Mouse (Mus musculus) lung, postnatal 0 days (tissue): ENCODE measurements around the gene Dpt. TPM values are rescaled to one million over a fixed set of nuclear protein-coding genes. Genes with fewer than 3 reads are reported as not detected.
"Not testable (repeated sequence)": the region's sequence is repeated elsewhere in the genome, so short reads cannot be mapped to it uniquely, and the experiment has no call there.

Experiments used
- ATAC-seq: fragments of 200-750 bp; cut with Nextera tagmentation; 2 replicates; pipeline ENCODE4 v1.8.0; 2017; ENCODE audit warnings: moderate library complexity
- DNase-seq: peaks from one replicate; pipeline ENCODE4 v3.0.0-alpha.2; 2016; ENCODE audit warnings: low spot score
- H3K27ac ChIP-seq: fragments of 300-500 bp; sonication (generic); 2 replicates; pipeline ENCODE4 v1.5.1; 2014; ENCODE audit warnings: antibody characterized with exemption, mild to moderate bottlenecking, low read length, mixed read lengths
- H3K27me3 ChIP-seq: fragments of 300-500 bp; sonication (generic); replicated peaks from 2 replicates; pipeline ENCODE4 v1.6.1; 2014; ENCODE audit warnings: low read length, mixed read lengths; ENCODE audit not compliant: insufficient read depth
- H3K36me3 ChIP-seq: fragments of 300-500 bp; sonication (generic); 2 replicates; pipeline ENCODE4 v1.6.1; 2014; ENCODE audit warnings: low read length, mixed read lengths; ENCODE audit not compliant: insufficient read depth
- H3K4me1 ChIP-seq: fragments of 300-500 bp; sonication (generic); 2 replicates; pipeline ENCODE4 v1.6.1; 2014; ENCODE audit warnings: antibody characterized with exemption, low read depth, low read length, mixed read lengths; ENCODE audit not compliant: insufficient read depth
- H3K4me2 ChIP-seq: fragments of 300-500 bp; sonication (generic); replicated peaks from 2 replicates; pipeline ENCODE4 v1.6.1; 2014; ENCODE audit warnings: low read depth, mild to moderate bottlenecking, low read length, moderate library complexity, mixed read lengths
- H3K4me3 ChIP-seq: fragments of 300-500 bp; sonication (generic); 2 replicates; pipeline ENCODE4 v1.5.1; 2014; ENCODE audit warnings: low read depth, low read length
- H3K9ac ChIP-seq: fragments of 300-500 bp; sonication (generic); replicated peaks from 2 replicates; pipeline ENCODE4 v1.6.1; 2014; ENCODE audit warnings: low read depth, mild to moderate bottlenecking
- H3K9me3 ChIP-seq: fragments of 300-500 bp; sonication (generic); 2 replicates; pipeline ENCODE4 v1.6.1; 2016; ENCODE audit warnings: low read length, mixed read lengths
- CTCF ChIP-seq: IDR thresholded peaks from 2 replicates; pipeline ENCODE4 v1.5.1; 2016; ENCODE audit warnings: antibody characterized with exemption, mild to moderate bottlenecking
- EP300 ChIP-seq: IDR thresholded peaks from 2 replicates; pipeline ENCODE4 v1.6.1; 2016; ENCODE audit warnings: antibody characterized with exemption, mild to moderate bottlenecking, control low read depth
- WGBS: fragments of 180-500 bp; shearing (Covaris S2); extraction: QIAGEN DNeasy Blood & Tissue Kit; methylation state at CpG from one replicate; pipeline ENCODE4 v1.1.7; 2014; 5-methylcytosine and 5-hydroxymethylcytosine counted together
- polyA plus RNA-seq: library from polyadenylated mRNA; unstranded; fragments of >200 nt; fragmentation: Nextera tagmentation; extraction: Ambion mirVana; gene quantifications from 2 replicates; pipeline ENCODE4 v1.2.1, GENCODE M21; 2015

Dpt gene
- polyA plus RNA-seq, 1 experiment from 2014 or later: 99.3 TPM

DNA sequence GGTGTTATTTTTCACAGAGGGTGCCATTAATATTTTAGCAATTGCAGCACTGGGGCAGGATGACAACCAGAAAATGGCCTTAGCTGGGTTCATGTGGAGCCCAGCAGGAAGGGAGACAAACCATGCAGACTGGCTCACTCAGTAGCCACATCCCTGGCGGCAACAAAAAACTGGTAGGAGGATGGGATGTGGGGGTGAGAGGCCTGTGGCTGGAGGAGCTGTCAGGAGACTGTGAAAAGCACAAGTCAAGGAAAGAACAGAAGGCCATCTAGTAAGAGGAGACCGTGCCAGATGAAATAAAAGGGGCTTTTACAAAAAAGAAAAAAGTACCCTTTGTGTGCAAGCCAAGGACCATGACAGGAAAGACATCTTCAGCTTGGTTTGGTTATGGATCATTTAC is 28.5 kb downstream of the Dpt start:
- Histone ChIP-seq H3K4me1 (no peaks in the 10 kb centered on the region), H3K4me2 (no peak overlapping the region), H3K36me3 (no peaks in the 10 kb centered on the region), H3K4me3 (no peak overlapping the region), H3K27ac (no peak overlapping the region), H3K9me3 (no peaks in the 10 kb centered on the region), H3K27me3 (no peaks in the 10 kb centered on the region), H3K9ac (no peak overlapping the region)
- TF ChIP-seq CTCF: no peak
- TF ChIP-seq EP300: no peak
- ATAC-seq (no peak), DNase-seq (no peak)
- WGBS: 72% methylated on average over 2 of the region's 2 CpGs

DNA sequence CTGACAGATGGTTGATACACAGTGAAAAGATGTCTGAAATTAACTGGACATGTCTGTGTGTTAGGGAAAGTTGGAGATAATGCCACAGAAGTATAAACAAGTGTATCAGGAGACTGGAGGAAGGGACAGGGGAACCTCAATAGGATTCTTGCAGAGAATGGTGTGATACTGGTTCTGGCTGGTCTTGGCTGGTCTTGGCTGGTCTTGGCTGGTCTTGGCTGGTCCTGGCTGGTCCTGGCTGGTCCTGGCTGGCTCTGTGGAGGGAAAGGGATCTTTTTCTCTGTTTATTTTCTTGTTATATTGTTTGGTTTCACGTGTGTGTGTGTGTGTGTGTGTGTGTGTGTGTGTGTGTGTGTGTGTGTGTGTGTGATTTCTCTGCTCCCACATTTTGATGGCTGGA is 33.4 kb downstream of the Dpt start:
- 0% methylated on average over 1 of the region's 1 CpGs for WGBS
- DNase-seq (no peak), ATAC-seq (no peak)
- H3K27me3 ChIP-seq: no peaks in the 10 kb centered on the region
- H3K4me1 ChIP-seq: no peaks in the 10 kb centered on the region
- H3K36me3 ChIP-seq: no peaks in the 10 kb centered on the region
- H3K4me3 ChIP-seq: no peak overlapping the region
- H3K9ac ChIP-seq: no peak overlapping the region
- H3K4me2 ChIP-seq: no peak overlapping the region
- H3K27ac ChIP-seq: no peak overlapping the region
- TF ChIP-seq CTCF (no peak), EP300 (no peak)
- H3K9me3 ChIP-seq: no peaks in the 10 kb centered on the region

DNA sequence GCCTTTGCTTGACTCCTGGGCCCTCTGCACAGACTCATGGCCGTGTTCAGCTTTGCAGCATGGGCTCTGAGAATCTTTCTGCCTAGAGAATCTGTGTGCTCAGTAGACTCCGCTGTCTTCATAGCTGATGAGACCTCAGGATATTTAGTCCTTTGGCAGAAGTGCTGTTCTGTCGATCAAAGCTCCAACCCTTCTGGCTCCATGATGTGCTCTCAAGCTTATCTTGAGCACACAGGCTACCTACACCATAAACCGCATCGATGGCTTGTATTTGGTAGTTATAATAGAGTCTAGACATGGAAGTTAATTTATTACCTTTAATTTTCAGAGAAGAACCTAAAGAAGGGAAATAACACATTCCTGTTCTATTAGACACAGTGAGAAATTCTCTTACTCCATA is 36.0 kb downstream of the Dpt start:
- H3K36me3 ChIP-seq: no peaks in the 10 kb centered on the region
- no peaks in the 10 kb centered on the region for H3K27me3 ChIP-seq
- no peak overlapping the region for H3K27ac ChIP-seq
- no peaks in the 10 kb centered on the region for H3K4me1 ChIP-seq
- DNase-seq (no peak), ATAC-seq (no peak)
- H3K4me3 ChIP-seq: no peak overlapping the region
- no peak overlapping the region for H3K4me2 ChIP-seq
- TF ChIP-seq CTCF (no peak), EP300 (no peak)
- WGBS: 80% methylated on average over 5 of the region's 5 CpGs
- no peak overlapping the region for H3K9ac ChIP-seq
- no peaks in the 10 kb centered on the region for H3K9me3 ChIP-seq

- Histone ChIP-seq H3K4me3 (no peak overlapping the region), H3K27ac (no peak overlapping the region), H3K4me2 (no peak overlapping the region), H3K4me1 (no peaks in the 10 kb centered on the region), H3K9me3 (no peaks in the 10 kb centered on the region), H3K27me3 (no peaks in the 10 kb centered on the region), H3K9ac (no peak overlapping the region), H3K36me3 (no peaks in the 10 kb centered on the region)
- WGBS: 79% methylated on average over 7 of the region's 7 CpGs
- ATAC-seq (no peak), DNase-seq (peak; percentile 6)
- no peak for TF ChIP-seq EP300
- TF ChIP-seq CTCF: no peak
Observed at GRCm38 (mm10) chr1:164848616-164849265, 52.3 kb downstream of the Dpt start.

GRCm38 (mm10) chr1:164855700-164856099 is 59.3 kb downstream of the Dpt start:
- H3K36me3 ChIP-seq, H3K27me3 ChIP-seq, H3K9me3 ChIP-seq, H3K9ac ChIP-seq, H3K27ac ChIP-seq, H3K4me2 ChIP-seq, H3K4me3 ChIP-seq, ATAC-seq, H3K4me1 ChIP-seq: not testable (repeated sequence)
- DNase-seq: peak; percentile 16
- 35% methylated on average over 2 of the region's 2 CpGs for WGBS

GRCm38 (mm10) chr1:164859952-164860351 is 63.5 kb downstream of the Dpt start:
- 70% methylated on average over 11 of the region's 11 CpGs for WGBS
- no peak for ATAC-seq
- no peak overlapping the region for H3K4me2 ChIP-seq
- TF ChIP-seq CTCF: no peak
- no peak for TF ChIP-seq EP300
- no peak overlapping the region for H3K27ac ChIP-seq
- H3K4me3 ChIP-seq: no peak overlapping the region
- no peak overlapping the region for H3K9ac ChIP-seq
- H3K4me1 ChIP-seq: no peaks in the 10 kb centered on the region
- H3K9me3 ChIP-seq: no peaks in the 10 kb centered on the region
- no peaks in the 10 kb centered on the region for H3K36me3 ChIP-seq
- no peak for DNase-seq
- no peaks in the 10 kb centered on the region for H3K27me3 ChIP-seq

- Histone ChIP-seq H3K4me1 (no peaks in the 10 kb centered on the region), H3K9ac (no peak overlapping the region), H3K9me3 (no peaks in the 10 kb centered on the region), H3K36me3 (no peaks in the 10 kb centered on the region), H3K4me3 (no peak overlapping the region), H3K27me3 (no peaks in the 10 kb centered on the region), H3K4me2 (no peak overlapping the region), H3K27ac (no peak overlapping the region)
- 89% methylated on average over 2 of the region's 2 CpGs for WGBS
- no peak for TF ChIP-seq EP300
- ATAC-seq: no peak
- no peak for DNase-seq
Observed at GRCm38 (mm10) chr1:164860782-164861181, 64.3 kb downstream of the Dpt start.
